Mouse (Mus musculus): ENCODE data around the gene Dock1. TPM values are rescaled to one million over a fixed set of nuclear protein-coding genes. Genes with fewer than 3 reads are reported as not detected.

Dock1 gene
- polyA plus RNA-seq, 1 experiment from 2014 or later, result 48.4 TPM

GRCm38 (mm10) chr7:134994983-134995382 lies 324.5 kb downstream of the Dock1 start:
- Histone ChIP-seq H3K4me3 (ENCODE audit: low read depth, low read length) (no peak overlapping the region), H3K9me3 (ENCODE audit: control insufficient read depth, low read depth, low read length) (no peaks in the 10 kb centered on the region), H3K27ac (ENCODE audit: low read length) (no peak overlapping the region), H3K27me3 (ENCODE audit: control insufficient read depth, insufficient read depth, low read length) (no peaks in the 10 kb centered on the region), H3K36me3 (ENCODE audit: control insufficient read depth, insufficient read depth, low read length) (peaks cover 5% of the 10 kb centered on the region; the same call in 1 of the 2 replicates), H3K4me1 (ENCODE audit: control insufficient read depth, insufficient read depth, low read length) (no peaks in the 10 kb centered on the region), H3K9ac (replicated peaks; ENCODE audit: low read depth, low read length) (no peak overlapping the region), H3K4me2 (replicated peaks; ENCODE audit: low read depth, low read length) (no peak overlapping the region)
- 78% methylated on average over 5 of the region's 5 CpGs for WGBS
- ATAC-seq (ENCODE audit: insufficient number of reproducible peaks, insufficient read depth, low FRiP score, low read depth), result no peak

DNA sequence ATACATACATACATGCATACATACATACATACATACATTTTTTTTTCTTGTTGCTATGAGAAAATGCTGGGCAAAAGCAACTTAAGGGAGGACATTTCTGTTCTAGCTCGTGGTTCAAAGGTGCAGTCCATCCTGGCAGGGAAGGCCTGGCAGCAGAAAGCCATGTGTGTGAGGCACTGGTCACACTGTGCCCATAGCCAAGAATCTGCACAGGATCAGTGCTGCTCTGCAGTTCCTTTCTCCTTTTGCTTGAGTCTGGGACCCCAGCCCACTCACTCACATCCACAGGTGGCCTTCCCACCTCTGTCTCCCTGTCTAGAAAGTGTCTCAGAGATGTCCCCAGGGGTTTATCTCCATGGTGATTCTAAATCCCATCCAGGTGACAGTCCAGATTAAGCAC lies 331.8 kb downstream of the Dock1 start:
- H3K9ac ChIP-seq (replicated peaks; ENCODE audit: low read depth, low read length), result no peak overlapping the region
- H3K36me3 ChIP-seq (ENCODE audit: control insufficient read depth, insufficient read depth, low read length), result 0 out of 2 replicates have a peak, but pooled peaks cover 5% of the 10 kb centered on the region
- H3K27ac ChIP-seq (ENCODE audit: low read length), result no peak overlapping the region
- H3K27me3 ChIP-seq (ENCODE audit: control insufficient read depth, insufficient read depth, low read length), result no peaks in the 10 kb centered on the region
- H3K4me2 ChIP-seq (replicated peaks; ENCODE audit: low read depth, low read length), result no peak overlapping the region
- WGBS, result 96% methylated on average over 1 of the region's 1 CpGs
- no peak overlapping the region for H3K4me3 ChIP-seq (ENCODE audit: low read depth, low read length)
- H3K4me1 ChIP-seq (ENCODE audit: control insufficient read depth, insufficient read depth, low read length), result no peaks in the 10 kb centered on the region
- ATAC-seq (ENCODE audit: insufficient number of reproducible peaks, insufficient read depth, low FRiP score, low read depth), result no peak
- no peaks in the 10 kb centered on the region for H3K9me3 ChIP-seq (ENCODE audit: control insufficient read depth, low read depth, low read length)

- 0 out of 2 replicates have a peak, but pooled peaks cover 5% of the 10 kb centered on the region for H3K36me3 ChIP-seq (ENCODE audit: control insufficient read depth, insufficient read depth, low read length)
- no peak overlapping the region for H3K9ac ChIP-seq (replicated peaks; ENCODE audit: low read depth, low read length)
- 85% methylated on average over 9 of the region's 9 CpGs for WGBS
Measured at GRCm38 (mm10) chr7:135002891-135003290, 332.4 kb downstream of the Dock1 start.

DNA sequence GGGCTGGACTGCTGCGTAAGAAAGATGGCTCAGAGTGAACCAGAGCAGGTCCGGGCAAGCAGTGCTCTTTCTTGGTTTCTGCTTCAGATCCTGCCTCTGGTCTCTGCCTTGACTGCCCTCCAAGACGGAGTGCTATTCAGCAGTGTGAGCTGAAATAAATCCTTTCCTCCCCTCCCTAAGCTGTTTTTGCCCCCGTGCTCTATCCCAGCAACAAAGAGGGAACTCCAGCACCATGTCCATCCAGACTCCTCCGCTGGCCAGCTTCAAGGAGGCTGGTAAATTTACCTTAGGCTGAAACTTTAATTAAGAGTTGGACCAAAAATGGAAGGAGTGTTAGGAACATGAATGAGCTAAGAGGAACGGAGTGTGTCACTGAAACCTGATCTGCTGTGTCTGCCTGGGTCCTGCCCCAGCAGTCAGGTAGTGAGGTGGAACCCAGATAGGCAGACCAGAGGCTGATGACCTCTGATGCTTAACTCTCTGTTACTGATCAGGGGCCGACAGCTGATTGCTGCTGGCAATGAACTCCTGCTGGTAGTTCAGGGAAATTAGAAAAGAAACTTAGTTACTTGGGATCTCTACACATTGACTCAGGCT lies 335.6 kb downstream of the Dock1 start:
- no peak for ATAC-seq (ENCODE audit: insufficient number of reproducible peaks, insufficient read depth, low FRiP score, low read depth)
- Histone ChIP-seq H3K27me3 (ENCODE audit: control insufficient read depth, insufficient read depth, low read length) (no peaks in the 10 kb centered on the region), H3K27ac (ENCODE audit: low read length) (no peak overlapping the region), H3K9me3 (ENCODE audit: control insufficient read depth, low read depth, low read length) (no peaks in the 10 kb centered on the region), H3K9ac (replicated peaks; ENCODE audit: low read depth, low read length) (no peak overlapping the region), H3K36me3 (ENCODE audit: control insufficient read depth, insufficient read depth, low read length) (no peaks in the 10 kb centered on the region), H3K4me1 (ENCODE audit: control insufficient read depth, insufficient read depth, low read length) (no peaks in the 10 kb centered on the region), H3K4me3 (ENCODE audit: low read depth, low read length) (no peak overlapping the region), H3K4me2 (replicated peaks; ENCODE audit: low read depth, low read length) (no peak overlapping the region)
- WGBS, result 51% methylated on average over 7 of the region's 7 CpGs

More at GRCm38 (mm10) chr7:135002891-135003290, 332.4 kb downstream of the Dock1 start:
- Histone ChIP-seq H3K27ac (ENCODE audit: low read length) (no peak overlapping the region), H3K9me3 (ENCODE audit: control insufficient read depth, low read depth, low read length) (no peaks in the 10 kb centered on the region), H3K4me1 (ENCODE audit: control insufficient read depth, insufficient read depth, low read length) (no peaks in the 10 kb centered on the region), H3K4me3 (ENCODE audit: low read depth, low read length) (no peak overlapping the region), H3K4me2 (replicated peaks; ENCODE audit: low read depth, low read length) (no peak overlapping the region), H3K27me3 (ENCODE audit: control insufficient read depth, insufficient read depth, low read length) (no peaks in the 10 kb centered on the region)
- ATAC-seq (ENCODE audit: insufficient number of reproducible peaks, insufficient read depth, low FRiP score, low read depth), result no peak

- H3K36me3 ChIP-seq (ENCODE audit: control insufficient read depth, insufficient read depth, low read length), result no peaks in the 10 kb centered on the region
- H3K27ac ChIP-seq (ENCODE audit: low read length), result no peak overlapping the region
- WGBS, result 91% methylated on average over 2 of the region's 2 CpGs
- no peaks in the 10 kb centered on the region for H3K27me3 ChIP-seq (ENCODE audit: control insufficient read depth, insufficient read depth, low read length)
- no peak for ATAC-seq (ENCODE audit: insufficient number of reproducible peaks, insufficient read depth, low FRiP score, low read depth)
- no peak overlapping the region for H3K4me3 ChIP-seq (ENCODE audit: low read depth, low read length)
- H3K9me3 ChIP-seq (ENCODE audit: control insufficient read depth, low read depth, low read length), result no peaks in the 10 kb centered on the region
- no peak overlapping the region for H3K9ac ChIP-seq (replicated peaks; ENCODE audit: low read depth, low read length)
- no peaks in the 10 kb centered on the region for H3K4me1 ChIP-seq (ENCODE audit: control insufficient read depth, insufficient read depth, low read length)
- no peak overlapping the region for H3K4me2 ChIP-seq (replicated peaks; ENCODE audit: low read depth, low read length)
Measured at GRCm38 (mm10) chr7:135008021-135008420, 337.6 kb downstream of the Dock1 start.

DNA sequence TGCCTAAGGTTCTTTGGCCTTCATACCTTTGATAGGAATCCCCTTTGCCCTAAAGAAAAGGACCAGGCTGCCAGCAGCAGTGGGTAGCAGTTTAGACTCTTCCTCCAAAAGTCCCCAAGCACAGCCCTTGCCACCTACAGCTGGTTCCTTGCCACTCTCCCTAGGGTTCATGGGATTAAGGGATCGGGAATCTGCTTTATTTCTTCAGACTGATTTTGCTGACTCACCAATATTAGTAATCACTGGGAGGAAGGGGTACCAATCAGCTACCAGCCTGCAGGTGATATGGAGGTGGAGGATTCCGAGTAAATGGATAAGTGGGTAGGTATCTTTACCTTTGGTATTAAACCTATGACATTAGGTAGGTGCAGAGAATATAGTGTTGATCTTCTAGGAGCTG lies 340.5 kb downstream of the Dock1 start:
- Histone ChIP-seq H3K27ac (ENCODE audit: low read length) (no peak overlapping the region), H3K36me3 (ENCODE audit: control insufficient read depth, insufficient read depth, low read length) (no peaks in the 10 kb centered on the region), H3K4me3 (ENCODE audit: low read depth, low read length) (no peak overlapping the region), H3K9ac (replicated peaks; ENCODE audit: low read depth, low read length) (no peak overlapping the region), H3K4me1 (ENCODE audit: control insufficient read depth, insufficient read depth, low read length) (no peaks in the 10 kb centered on the region), H3K9me3 (ENCODE audit: control insufficient read depth, low read depth, low read length) (no peaks in the 10 kb centered on the region), H3K27me3 (ENCODE audit: control insufficient read depth, insufficient read depth, low read length) (no peaks in the 10 kb centered on the region), H3K4me2 (replicated peaks; ENCODE audit: low read depth, low read length) (no peak overlapping the region)
- ATAC-seq (ENCODE audit: insufficient number of reproducible peaks, insufficient read depth, low FRiP score, low read depth), result no peak
- WGBS, result 89% methylated on average over 2 of the region's 2 CpGs

DNA sequence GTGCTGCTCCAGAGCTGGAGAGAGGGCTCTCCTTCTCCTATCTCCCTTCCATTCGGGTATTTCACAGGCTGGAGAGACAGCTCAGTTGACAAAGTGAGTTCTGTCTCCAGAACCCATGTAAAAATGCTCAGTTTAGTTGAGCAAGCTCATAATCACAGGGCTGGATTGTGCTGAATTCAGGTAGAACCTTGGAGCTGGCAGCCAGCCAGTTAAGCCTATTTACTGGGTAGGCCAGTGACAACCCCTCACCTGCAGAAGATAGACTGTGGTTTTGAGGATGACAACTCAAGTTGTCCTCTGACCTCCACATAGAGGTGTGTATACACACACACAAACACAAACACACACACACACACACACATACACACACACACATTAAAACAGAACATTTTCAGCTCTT lies 347.1 kb downstream of the Dock1 start:
- Histone ChIP-seq H3K9me3 (ENCODE audit: control insufficient read depth, low read depth, low read length) (no peaks in the 10 kb centered on the region), H3K27ac (ENCODE audit: low read length) (no peak overlapping the region), H3K9ac (replicated peaks; ENCODE audit: low read depth, low read length) (no peak overlapping the region), H3K4me2 (replicated peaks; ENCODE audit: low read depth, low read length) (no peak overlapping the region), H3K4me3 (ENCODE audit: low read depth, low read length) (no peak overlapping the region), H3K36me3 (ENCODE audit: control insufficient read depth, insufficient read depth, low read length) (no peaks in the 10 kb centered on the region), H3K4me1 (ENCODE audit: control insufficient read depth, insufficient read depth, low read length) (peaks cover 7% of the 10 kb centered on the region; the same call in 1 of the 2 replicates), H3K27me3 (ENCODE audit: control insufficient read depth, insufficient read depth, low read length) (no peaks in the 10 kb centered on the region)
- 71% methylated on average over 1 of the region's 1 CpGs for WGBS
- no peak for ATAC-seq (ENCODE audit: insufficient number of reproducible peaks, insufficient read depth, low FRiP score, low read depth)

GRCm38 (mm10) chr7:135020762-135021161 lies 350.3 kb downstream of the Dock1 start:
- no peaks in the 10 kb centered on the region for H3K36me3 ChIP-seq (ENCODE audit: control insufficient read depth, insufficient read depth, low read length)
- WGBS, result 76% methylated on average over 7 of the region's 7 CpGs

GRCm38 (mm10) chr7:135021544-135022100 lies 351.2 kb downstream of the Dock1 start:
- WGBS, result 58% methylated on average over 9 of the region's 9 CpGs
- ATAC-seq (ENCODE audit: insufficient number of reproducible peaks, insufficient read depth, low FRiP score, low read depth), result no peak
- Histone ChIP-seq H3K4me3 (ENCODE audit: low read depth, low read length) (no peak overlapping the region), H3K4me1 (ENCODE audit: control insufficient read depth, insufficient read depth, low read length) (peaks cover 7% of the 10 kb centered on the region; the same call in 1 of the 2 replicates), H3K9ac (replicated peaks; ENCODE audit: low read depth, low read length) (no peak overlapping the region), H3K9me3 (ENCODE audit: control insufficient read depth, low read depth, low read length) (no peaks in the 10 kb centered on the region), H3K4me2 (replicated peaks; ENCODE audit: low read depth, low read length) (no peak overlapping the region), H3K36me3 (ENCODE audit: control insufficient read depth, insufficient read depth, low read length) (no peaks in the 10 kb centered on the region), H3K27ac (ENCODE audit: low read length) (no peak overlapping the region), H3K27me3 (ENCODE audit: control insufficient read depth, insufficient read depth, low read length) (no peaks in the 10 kb centered on the region)

More at GRCm38 (mm10) chr7:135020762-135021161, 350.3 kb downstream of the Dock1 start:
- no peaks in the 10 kb centered on the region for H3K27me3 ChIP-seq (ENCODE audit: control insufficient read depth, insufficient read depth, low read length)
- H3K9ac ChIP-seq (replicated peaks; ENCODE audit: low read depth, low read length), result no peak overlapping the region
- H3K27ac ChIP-seq (ENCODE audit: low read length), result no peak overlapping the region
- H3K4me2 ChIP-seq (replicated peaks; ENCODE audit: low read depth, low read length), result no peak overlapping the region
- ATAC-seq (ENCODE audit: insufficient number of reproducible peaks, insufficient read depth, low FRiP score, low read depth), result no peak
- H3K4me3 ChIP-seq (ENCODE audit: low read depth, low read length), result no peak overlapping the region
- peaks cover 7% of the 10 kb centered on the region; the same call in 1 of the 2 replicates for H3K4me1 ChIP-seq (ENCODE audit: control insufficient read depth, insufficient read depth, low read length)
- no peaks in the 10 kb centered on the region for H3K9me3 ChIP-seq (ENCODE audit: control insufficient read depth, low read depth, low read length)
